Mouse (Mus musculus): Measurements from ENCODE around the gene Glp2r. TPM values are rescaled to one million over a fixed set of nuclear protein-coding genes. Genes with fewer than 3 reads are reported as not detected.

Gene Glp2r
- polyA plus RNA-seq, 1 experiment, result not detected

DNA sequence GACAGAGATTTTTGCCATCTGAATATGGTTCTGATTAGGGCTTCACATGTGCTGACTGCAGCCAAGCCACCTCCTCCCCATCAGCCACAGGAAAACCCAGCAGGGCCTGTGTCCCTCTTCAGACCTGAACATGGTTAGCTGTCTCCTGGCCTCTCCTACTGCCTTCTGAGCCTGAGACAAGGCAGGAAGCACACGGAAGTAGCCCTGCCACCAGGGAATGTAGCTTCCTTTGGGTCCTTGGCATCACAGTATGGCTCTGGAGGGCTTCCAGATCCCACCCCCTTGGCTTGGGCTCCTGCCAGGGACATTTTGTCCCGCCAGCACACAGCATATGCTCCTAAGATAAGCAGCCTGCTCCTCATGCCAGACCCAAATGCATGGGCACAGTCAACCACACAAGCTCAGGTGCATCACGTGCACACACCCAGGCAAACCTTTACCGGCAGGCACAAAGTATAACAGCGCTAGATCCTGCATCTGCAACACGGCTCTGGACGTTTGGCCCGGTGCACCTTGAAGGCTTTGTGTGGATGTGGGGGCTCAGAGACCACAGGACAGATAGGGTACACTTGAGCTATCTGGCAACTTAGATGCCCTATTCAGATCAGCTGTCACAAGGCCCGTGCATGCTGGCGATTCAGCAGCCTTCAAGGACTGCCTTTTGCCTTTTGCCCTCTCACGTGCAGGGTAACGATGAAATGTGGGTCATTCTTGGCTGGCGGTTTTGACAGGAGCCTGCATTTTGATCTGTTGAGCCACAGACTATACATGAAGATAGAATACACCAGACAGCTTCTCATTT is 103.2 kb downstream of the Glp2r start:
- H3K27me3 ChIP-seq (ENCODE audit: control insufficient read depth, insufficient read depth, insufficient read length), result peaks cover 23% of the 10 kb centered on the region
- no peaks in the 10 kb centered on the region for H3K79me2 ChIP-seq (ENCODE audit: control insufficient read depth, insufficient read depth)
- H3K79me3 ChIP-seq (ENCODE audit: low read depth), result no peaks in the 10 kb centered on the region
- no peak overlapping the region for H3K4me3 ChIP-seq (ENCODE audit: insufficient read depth, poor library complexity, severe bottlenecking)
- H3K36me3 ChIP-seq (ENCODE audit: control insufficient read depth, insufficient read depth), result no peaks in the 10 kb centered on the region
- no peak overlapping the region for H3ac ChIP-seq (ENCODE audit: control insufficient read depth, insufficient read length, low read depth)
- no peak for TF ChIP-seq CTCF (IDR thresholded peaks at IDR 0.05; ENCODE audit: control insufficient read depth, insufficient read depth, insufficient read length)
- TF ChIP-seq MAX (IDR thresholded peaks at IDR 0.05), result no peak
- TF ChIP-seq FOSL1 (IDR thresholded peaks at IDR 0.05; ENCODE audit: insufficient read depth, low read length, poor library complexity, severe bottlenecking), result no peak
- TF ChIP-seq USF1 (IDR thresholded peaks at IDR 0.05; ENCODE audit: low read depth), result no peak
- no peak for TF ChIP-seq CEBPB (IDR thresholded peaks at IDR 0.05; ENCODE audit: low read depth)
- no peak for TF ChIP-seq MYOG (IDR thresholded peaks at IDR 0.05; ENCODE audit: control insufficient read depth, extremely low read depth, insufficient read length)
- no peak for TF ChIP-seq MYOD1 (IDR thresholded peaks at IDR 0.05; ENCODE audit: control insufficient read depth, insufficient read length, low read depth)

DNA sequence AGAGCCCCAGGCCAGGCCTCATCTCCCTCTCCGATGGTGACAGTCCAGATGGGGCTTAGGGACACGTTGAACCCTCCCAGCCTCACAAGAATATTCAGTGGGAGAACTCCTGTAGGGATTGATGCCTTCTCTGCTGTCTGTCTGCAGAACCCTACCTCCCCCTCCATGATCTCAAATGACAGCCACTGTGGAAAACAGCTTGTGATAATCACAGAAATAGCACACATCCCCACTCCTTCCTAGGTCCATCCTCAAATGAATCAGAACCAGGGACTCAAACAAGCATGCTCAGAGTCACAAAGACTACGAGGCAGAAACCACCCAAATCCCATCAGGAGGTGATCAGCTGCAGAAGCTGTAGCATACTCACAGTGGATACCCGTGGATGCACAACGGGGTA is 104.8 kb downstream of the Glp2r start:
- H3K79me3 ChIP-seq (ENCODE audit: low read depth), result no peaks in the 10 kb centered on the region
- TF ChIP-seq MYOD1 (IDR thresholded peaks at IDR 0.05; ENCODE audit: control insufficient read depth, insufficient read length, low read depth), result no peak
- no peak for TF ChIP-seq CEBPB (IDR thresholded peaks at IDR 0.05; ENCODE audit: low read depth)
- TF ChIP-seq CTCF (IDR thresholded peaks at IDR 0.05; ENCODE audit: control insufficient read depth, insufficient read depth, insufficient read length), result no peak
- TF ChIP-seq FOSL1 (IDR thresholded peaks at IDR 0.05; ENCODE audit: insufficient read depth, low read length, poor library complexity, severe bottlenecking), result no peak
- no peaks in the 10 kb centered on the region for H3K36me3 ChIP-seq (ENCODE audit: control insufficient read depth, insufficient read depth)
- no peak overlapping the region for H3K4me3 ChIP-seq (ENCODE audit: insufficient read depth, poor library complexity, severe bottlenecking)
- peaks cover 9% of the 10 kb centered on the region for H3K27me3 ChIP-seq (ENCODE audit: control insufficient read depth, insufficient read depth, insufficient read length)
- H3K79me2 ChIP-seq (ENCODE audit: control insufficient read depth, insufficient read depth), result no peaks in the 10 kb centered on the region
- H3ac ChIP-seq (ENCODE audit: control insufficient read depth, insufficient read length, low read depth), result no peak overlapping the region

DNA sequence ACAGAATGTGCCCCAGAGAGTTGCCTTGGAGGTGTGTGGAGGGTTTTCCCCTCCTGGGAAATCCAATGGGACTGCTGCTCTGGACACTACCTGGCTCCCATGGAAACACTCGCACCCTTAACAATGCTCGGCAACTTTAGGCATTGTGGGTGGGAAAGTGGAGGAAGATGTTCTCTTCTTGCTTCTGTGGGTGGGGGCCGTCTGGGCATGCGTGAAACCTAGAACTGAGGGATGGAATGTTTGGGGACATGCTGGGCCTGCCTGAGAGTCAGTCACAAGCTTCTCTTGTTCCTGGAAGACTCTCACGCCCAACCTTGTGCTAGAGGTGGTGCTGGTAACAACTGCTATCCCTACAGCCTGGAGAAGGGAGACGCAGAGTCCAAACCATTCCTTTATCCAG is 106.0 kb downstream of the Glp2r start:
- TF ChIP-seq FOSL1 (IDR thresholded peaks at IDR 0.05; ENCODE audit: insufficient read depth, low read length, poor library complexity, severe bottlenecking) (no peak), CTCF (IDR thresholded peaks at IDR 0.05; ENCODE audit: control insufficient read depth, insufficient read depth, insufficient read length) (no peak), MAX (IDR thresholded peaks at IDR 0.05) (no peak), CEBPB (IDR thresholded peaks at IDR 0.05; ENCODE audit: low read depth) (no peak), USF1 (IDR thresholded peaks at IDR 0.05; ENCODE audit: low read depth) (no peak), MYOD1 (IDR thresholded peaks at IDR 0.05; ENCODE audit: control insufficient read depth, insufficient read length, low read depth) (no peak)
- H3K27me3 ChIP-seq (ENCODE audit: control insufficient read depth, insufficient read depth, insufficient read length), result peaks cover 3% of the 10 kb centered on the region
- H3K79me3 ChIP-seq (ENCODE audit: low read depth), result no peaks in the 10 kb centered on the region
- H3K79me2 ChIP-seq (ENCODE audit: control insufficient read depth, insufficient read depth), result no peaks in the 10 kb centered on the region
- H3ac ChIP-seq (ENCODE audit: control insufficient read depth, insufficient read length, low read depth), result no peak overlapping the region
- no peak overlapping the region for H3K4me3 ChIP-seq (ENCODE audit: insufficient read depth, poor library complexity, severe bottlenecking)
- H3K36me3 ChIP-seq (ENCODE audit: control insufficient read depth, insufficient read depth), result no peaks in the 10 kb centered on the region

DNA sequence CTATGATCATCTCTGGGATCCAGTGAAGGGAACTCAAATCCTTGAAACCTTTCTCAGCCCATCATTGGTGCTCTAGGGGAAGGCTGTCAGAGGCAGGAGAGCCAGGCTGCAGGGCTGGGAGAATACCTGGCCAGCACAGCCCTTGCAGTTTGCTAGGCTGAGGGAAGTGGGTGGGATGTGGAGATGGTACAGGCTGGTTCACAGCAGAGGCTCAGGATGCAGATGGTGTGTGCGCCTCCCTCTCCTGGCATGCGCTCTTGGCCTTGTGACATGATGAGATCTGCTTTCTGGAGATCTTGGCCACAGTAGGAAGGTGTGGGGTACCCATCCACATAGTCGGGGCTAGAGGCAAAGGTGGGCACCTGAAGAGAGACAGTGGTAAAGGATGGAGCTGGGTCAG is 106.7 kb downstream of the Glp2r start:
- no peaks in the 10 kb centered on the region for H3K79me2 ChIP-seq (ENCODE audit: control insufficient read depth, insufficient read depth)
- TF ChIP-seq CTCF (IDR thresholded peaks at IDR 0.05; ENCODE audit: control insufficient read depth, insufficient read depth, insufficient read length), result no peak
- TF ChIP-seq MYOG (IDR thresholded peaks at IDR 0.05; ENCODE audit: control insufficient read depth, extremely low read depth, insufficient read length), result no peak
- TF ChIP-seq CEBPB (IDR thresholded peaks at IDR 0.05; ENCODE audit: low read depth), result no peak
- no peak for TF ChIP-seq FOSL1 (IDR thresholded peaks at IDR 0.05; ENCODE audit: insufficient read depth, low read length, poor library complexity, severe bottlenecking)
- no peak for TF ChIP-seq MAX (IDR thresholded peaks at IDR 0.05)
- no peak for TF ChIP-seq USF1 (IDR thresholded peaks at IDR 0.05; ENCODE audit: low read depth)
- no peak for TF ChIP-seq MYOD1 (IDR thresholded peaks at IDR 0.05; ENCODE audit: control insufficient read depth, insufficient read length, low read depth)
- H3K79me3 ChIP-seq (ENCODE audit: low read depth), result no peaks in the 10 kb centered on the region

DNA sequence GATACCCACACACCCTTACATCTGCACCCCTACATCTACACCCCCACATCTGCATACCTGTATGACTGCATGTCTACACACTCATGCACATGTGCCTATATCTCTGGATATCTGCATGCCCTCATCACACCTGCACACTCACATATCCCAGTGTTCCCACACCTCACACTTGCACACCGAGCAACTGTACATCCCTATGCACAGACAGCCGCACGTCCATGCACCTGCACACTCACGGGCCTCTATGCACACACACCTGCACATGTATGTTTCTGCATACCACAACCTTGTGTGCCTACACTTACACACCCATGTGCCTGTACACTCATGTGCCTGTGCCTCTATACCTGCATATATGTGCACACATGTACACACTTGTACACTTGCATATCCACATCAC is 107.5 kb downstream of the Glp2r start:
- no peaks in the 10 kb centered on the region for H3K79me3 ChIP-seq (ENCODE audit: low read depth)

More for the DNA sequence above, 106.7 kb downstream of the Glp2r start:
- no peak overlapping the region for H3K4me3 ChIP-seq (ENCODE audit: insufficient read depth, poor library complexity, severe bottlenecking)
- no peaks in the 10 kb centered on the region for H3K36me3 ChIP-seq (ENCODE audit: control insufficient read depth, insufficient read depth)
- H3K27me3 ChIP-seq (ENCODE audit: control insufficient read depth, insufficient read depth, insufficient read length), result peaks cover 3% of the 10 kb centered on the region
- no peak overlapping the region for H3ac ChIP-seq (ENCODE audit: control insufficient read depth, insufficient read length, low read depth)

More for the DNA sequence above, 107.5 kb downstream of the Glp2r start:
- TF ChIP-seq CTCF (IDR thresholded peaks at IDR 0.05; ENCODE audit: control insufficient read depth, insufficient read depth, insufficient read length) (no peak), MAX (IDR thresholded peaks at IDR 0.05) (no peak), MYOG (IDR thresholded peaks at IDR 0.05; ENCODE audit: control insufficient read depth, extremely low read depth, insufficient read length) (no peak), FOSL1 (IDR thresholded peaks at IDR 0.05; ENCODE audit: insufficient read depth, low read length, poor library complexity, severe bottlenecking) (no peak), MYOD1 (IDR thresholded peaks at IDR 0.05; ENCODE audit: control insufficient read depth, insufficient read length, low read depth) (no peak), USF1 (IDR thresholded peaks at IDR 0.05; ENCODE audit: low read depth) (no peak)
- Histone ChIP-seq H3ac (ENCODE audit: control insufficient read depth, insufficient read length, low read depth) (no peak overlapping the region), H3K79me2 (ENCODE audit: control insufficient read depth, insufficient read depth) (no peaks in the 10 kb centered on the region), H3K27me3 (ENCODE audit: control insufficient read depth, insufficient read depth, insufficient read length) (peaks cover 3% of the 10 kb centered on the region), H3K36me3 (ENCODE audit: control insufficient read depth, insufficient read depth) (no peaks in the 10 kb centered on the region), H3K4me3 (ENCODE audit: insufficient read depth, poor library complexity, severe bottlenecking) (no peak overlapping the region)

All from C2C12 (cell line).